Mouse (Mus musculus) frontal cortex, postnatal 10 days (tissue): Measurements from ENCODE around the gene Incenp.
"Not testable (repeated sequence)": the region's sequence is repeated elsewhere in the genome, so short reads cannot be mapped to it uniquely, and the experiment has no call there.

Experiments
- DNase-seq, 2 experiments: peaks; one replicate each; pipeline ENCODE4 v3.0.0; 2022; ENCODE audit warnings: low spot score in 2 of 2, mixed read lengths in 1 of 2

The Incenp gene

DNA sequence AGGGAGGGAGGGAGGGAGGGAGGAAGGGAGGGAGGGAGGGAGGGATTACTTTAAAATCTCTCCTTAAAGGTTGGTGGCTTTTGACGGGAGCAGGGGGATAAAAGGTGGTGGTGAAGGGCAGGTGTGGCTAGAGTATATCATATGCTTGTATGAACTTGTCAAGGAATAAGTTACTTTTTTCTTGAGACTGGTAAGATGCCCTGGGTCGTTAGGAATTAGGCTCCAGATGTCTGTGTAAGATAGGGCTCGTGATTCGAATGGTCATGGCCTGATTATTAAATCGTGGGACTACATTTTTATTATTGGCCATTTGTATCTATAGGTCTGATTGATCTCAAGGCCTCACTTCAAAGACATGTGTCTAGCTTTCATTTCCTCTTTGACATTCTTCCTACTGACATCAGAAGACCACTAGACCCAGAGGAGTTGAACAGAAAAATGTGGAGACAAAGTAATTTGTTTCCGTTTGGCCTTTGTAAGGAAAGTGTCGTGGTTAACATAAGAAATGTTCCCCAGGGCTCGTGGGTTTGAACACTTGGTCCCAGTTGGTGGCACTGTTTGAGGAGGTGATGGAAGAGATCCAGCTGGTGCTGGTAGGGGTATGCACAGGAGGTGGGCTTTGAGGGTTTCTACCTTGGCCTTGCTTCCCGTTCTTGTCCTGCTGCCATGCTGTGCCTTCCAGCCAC is 19.0 kb upstream of the Incenp start:
- DNase-seq: no peak

DNA sequence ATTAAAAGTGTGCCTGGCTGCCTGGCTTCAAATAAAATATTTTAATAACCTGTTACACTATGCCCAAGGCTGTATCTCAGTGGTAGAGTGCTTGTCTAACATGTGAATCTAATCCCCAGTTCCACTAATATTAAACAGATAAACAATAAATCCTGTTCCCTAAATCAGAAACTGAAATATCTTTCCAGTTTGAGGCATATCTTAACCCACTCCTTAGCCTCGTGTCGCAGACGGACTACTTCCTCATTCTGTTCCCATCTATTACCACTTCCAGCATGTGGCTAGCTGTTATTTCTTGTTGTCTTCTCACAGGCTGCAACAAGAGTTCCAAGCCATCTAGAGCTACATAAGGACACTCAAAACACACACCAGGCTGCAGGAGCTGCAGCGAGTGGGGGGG is 18.4 kb upstream of the Incenp start:
- no peak for DNase-seq

DNA sequence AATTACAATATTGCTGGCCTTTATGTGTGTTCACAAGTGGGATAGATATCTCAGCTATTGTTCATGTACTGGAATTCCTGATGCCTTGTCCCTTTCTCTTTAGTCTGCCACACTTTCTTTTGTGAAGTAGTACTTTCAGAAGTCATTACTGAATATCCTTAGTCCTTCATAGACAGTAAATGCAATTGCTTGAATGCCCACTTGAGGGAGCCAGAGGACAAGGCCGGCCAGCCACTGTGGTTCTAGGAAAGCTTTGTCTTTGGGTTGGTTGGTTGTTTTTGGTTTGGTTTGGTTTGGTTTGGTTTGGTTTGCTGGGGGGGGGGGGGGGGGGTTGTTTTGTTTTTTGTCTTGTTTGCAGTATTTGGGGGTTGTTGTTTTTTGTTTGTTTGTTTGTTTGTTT is 16.6 kb upstream of the Incenp start:
- peak in 1 of 2 experiments; percentile 77 for DNase-seq

DNA sequence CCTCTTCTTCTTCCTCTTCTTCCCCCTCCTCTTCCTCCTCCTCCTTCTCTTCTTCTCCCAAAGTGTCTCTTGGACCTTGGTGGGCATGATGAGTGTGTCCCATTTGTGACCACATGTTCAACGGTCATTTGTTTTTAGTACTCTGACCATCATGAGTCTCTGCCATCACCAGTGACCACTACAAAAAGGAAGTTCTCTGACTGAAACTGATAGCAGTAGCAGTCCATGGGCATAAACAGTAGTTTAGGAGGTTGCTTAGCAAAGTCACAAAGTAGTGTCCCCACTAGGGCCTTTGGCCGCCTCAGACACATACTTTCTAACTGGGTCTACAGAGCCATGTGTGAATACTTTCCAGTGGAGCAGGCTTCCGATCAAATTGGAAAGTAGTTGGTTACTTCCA is 15.0 kb upstream of the Incenp start:
- DNase-seq: no peak

DNA sequence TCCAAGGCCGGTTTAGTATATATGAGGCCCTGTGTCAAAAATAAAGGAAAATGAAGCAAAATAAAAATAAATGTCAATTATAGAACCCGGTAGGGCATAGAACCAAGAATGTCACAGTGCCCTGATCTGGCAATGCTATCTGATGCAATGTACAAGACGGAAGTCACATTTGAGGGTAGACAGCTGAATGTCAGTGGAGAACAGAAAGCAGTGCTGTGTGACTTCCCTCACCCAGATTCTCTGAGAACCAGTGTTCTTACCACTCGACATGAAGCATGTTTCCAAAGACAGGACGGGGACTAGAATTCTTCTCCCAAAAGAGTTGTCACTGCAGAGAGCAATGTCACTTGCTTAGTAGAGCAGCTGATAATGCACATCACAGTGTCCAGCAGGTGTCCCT is 14.4 kb upstream of the Incenp start:
- no peak for DNase-seq

DNA sequence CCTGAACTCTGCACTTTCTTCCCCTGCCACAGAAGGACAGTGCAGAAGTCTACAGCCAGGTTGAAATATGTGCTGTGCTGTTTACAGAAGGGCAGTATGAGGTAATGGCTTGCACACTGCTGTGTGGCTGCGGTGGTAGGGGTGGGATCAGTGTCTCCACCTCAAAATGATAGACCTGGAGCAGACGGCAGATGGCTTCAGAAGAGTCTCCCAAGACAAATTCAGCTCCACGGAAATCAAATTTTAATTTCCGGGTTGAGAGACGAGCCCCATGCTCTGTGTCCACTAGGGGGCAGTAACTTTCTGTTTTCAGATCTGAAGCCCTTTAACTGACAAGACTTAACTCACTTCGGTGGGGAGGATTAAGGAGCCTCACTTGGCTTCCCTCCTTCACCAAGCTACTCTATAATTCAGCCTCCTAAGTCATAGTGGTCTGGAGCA is 12.0 kb upstream of the Incenp start:
- DNase-seq: no peak

DNA sequence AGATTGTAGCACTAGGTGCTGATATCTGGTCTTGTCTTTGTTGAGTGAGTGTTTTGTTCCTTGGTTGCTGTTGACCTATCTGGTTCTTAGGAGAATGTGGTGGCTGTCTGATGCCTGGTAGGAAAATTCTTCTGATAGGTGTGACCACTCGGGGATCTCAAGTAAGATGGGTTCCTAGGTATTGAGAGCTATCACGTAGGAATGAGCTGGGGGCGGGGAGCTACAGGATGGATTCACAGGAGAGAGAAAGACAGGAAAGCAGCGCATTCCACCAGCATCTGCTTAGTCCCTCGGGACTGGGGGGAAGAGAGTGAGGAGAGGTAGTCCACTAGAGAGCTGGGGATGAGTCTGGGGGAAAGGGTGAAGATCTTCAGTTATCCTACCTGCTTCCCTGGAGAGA is 10.0 kb upstream of the Incenp start:
- DNase-seq: no peak

DNA sequence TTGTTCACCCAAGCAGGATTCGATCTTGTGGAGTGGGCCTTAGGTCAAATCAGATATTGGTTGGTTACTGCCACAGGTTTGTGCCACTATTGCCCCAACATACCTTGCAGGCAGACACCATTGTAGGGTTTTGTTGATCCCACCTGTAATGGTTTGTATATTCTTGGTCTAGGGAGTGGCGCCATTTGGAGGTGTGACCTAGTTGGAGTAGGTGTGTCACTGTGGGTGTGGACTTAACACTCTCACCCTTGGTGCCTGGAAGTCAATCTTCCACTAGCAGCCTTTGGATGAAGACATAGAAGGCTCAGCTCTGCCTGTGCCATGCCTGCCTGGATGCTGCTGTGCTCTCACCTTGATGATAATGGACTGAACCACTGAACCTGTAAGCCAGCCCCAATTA is 1.3 kb upstream of the Incenp start:
- DNase-seq: not testable (repeated sequence)

DNA sequence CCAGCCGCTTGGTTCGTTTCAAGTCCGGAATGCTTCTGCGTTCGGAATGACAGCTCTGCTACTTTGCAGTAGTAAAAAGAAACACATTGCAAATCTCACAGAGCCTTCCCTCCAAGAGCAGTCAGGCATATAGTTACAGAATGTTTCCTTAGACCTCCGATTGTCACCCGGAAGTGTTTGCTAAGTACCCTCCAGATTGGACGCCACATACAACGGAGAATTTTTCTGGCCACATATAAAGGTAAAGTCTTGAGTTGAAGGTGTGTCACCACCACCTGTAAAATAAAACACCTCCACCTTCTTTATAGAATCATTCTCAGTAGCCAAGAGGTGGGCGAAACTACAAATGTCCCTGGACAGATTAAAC is 412 bp upstream of the Incenp start:
- no peak for DNase-seq

DNA sequence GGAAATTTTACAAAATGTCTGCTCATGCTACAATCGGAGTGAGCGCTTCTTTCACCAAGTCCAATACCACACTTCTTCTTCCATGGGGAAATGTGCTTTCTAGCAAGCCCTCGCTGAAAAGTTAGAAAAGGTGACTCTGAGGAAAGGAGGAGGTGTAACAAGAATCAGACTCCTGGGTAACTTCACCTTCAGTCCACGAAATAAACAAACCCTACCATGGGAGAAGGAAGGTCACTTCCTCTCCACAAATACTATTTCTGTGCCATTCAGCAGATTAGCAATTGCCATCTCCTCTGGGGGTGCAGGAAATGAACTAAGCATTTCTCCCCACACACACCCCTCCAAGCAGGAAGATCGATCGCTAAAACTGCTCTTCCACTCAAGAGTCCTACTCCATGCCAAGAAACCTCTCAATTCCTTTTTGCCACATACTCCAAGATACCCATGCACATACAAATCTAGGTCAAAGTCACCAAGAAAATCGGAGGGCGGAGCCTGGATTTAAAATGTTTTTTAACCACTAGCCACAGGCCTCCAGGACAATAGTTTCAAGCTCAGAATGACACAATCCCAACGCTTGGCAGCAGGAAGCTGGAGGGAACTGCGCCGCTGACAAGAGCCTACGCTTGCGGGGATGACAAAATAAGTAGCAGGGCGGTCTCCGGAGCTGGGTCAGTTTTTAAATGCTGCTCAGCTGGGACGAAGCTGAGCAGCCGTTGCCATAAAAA is 848 bp downstream of the Incenp start:
- DNase-seq: no peak

DNA sequence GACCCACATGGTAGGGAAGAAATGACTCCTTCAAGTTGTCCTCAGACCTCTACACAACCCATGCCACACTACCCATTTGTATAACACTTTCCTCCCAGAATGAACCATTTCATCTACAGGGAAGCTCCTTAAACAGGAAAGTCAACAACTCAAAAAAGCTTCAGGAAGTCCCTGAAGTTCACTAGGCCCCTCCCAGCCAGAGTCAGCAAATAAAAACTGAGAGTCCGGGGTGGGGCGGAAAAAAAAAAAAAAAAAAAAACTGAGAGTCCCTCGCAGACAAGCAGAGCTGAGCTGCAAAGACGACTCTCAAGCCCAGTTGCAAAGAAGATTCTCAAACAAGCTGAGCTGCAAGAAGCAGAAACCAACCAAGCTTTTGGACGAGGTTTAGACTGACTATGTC is 3.3 kb downstream of the Incenp start:
- no peak for DNase-seq

DNA sequence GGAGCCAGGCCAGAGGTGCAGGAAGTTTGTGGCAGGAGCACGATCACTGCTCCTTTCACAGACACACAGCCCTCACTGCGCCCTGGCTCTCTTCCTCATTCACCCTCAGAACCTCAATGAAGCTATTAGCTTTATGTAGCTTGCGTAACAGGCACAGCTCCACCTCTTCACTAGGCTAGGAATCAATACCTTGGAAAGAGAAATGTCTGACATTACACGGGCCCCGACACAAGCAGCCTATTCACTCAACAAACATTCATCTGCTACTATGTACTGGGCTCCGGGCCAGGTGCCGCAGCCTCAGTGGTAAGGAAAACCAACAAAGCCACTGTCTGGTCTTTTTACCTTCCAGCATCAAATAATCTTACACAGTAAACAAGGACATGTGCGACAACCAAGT is 12.6 kb downstream of the Incenp start:
- no peak for DNase-seq

DNA sequence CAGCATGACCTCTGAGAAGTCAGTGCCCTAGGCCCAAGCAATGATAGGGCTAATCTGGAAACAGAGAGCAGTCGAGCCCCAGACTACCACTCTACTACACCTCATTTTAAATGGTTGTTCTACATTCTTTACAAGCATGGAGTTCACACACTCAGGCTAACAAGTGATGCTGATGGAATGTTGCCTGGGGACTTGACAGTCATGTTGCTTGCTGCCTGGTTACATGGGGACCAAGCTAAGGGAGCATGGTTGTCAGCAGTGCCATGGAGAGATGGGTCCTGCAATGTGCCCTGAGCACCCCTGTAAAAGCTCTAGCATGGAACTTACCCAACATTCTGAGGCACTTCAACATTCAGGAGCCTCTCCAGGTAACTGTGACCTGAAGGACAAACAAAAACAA is 13.0 kb downstream of the Incenp start:
- DNase-seq: no peak

DNA sequence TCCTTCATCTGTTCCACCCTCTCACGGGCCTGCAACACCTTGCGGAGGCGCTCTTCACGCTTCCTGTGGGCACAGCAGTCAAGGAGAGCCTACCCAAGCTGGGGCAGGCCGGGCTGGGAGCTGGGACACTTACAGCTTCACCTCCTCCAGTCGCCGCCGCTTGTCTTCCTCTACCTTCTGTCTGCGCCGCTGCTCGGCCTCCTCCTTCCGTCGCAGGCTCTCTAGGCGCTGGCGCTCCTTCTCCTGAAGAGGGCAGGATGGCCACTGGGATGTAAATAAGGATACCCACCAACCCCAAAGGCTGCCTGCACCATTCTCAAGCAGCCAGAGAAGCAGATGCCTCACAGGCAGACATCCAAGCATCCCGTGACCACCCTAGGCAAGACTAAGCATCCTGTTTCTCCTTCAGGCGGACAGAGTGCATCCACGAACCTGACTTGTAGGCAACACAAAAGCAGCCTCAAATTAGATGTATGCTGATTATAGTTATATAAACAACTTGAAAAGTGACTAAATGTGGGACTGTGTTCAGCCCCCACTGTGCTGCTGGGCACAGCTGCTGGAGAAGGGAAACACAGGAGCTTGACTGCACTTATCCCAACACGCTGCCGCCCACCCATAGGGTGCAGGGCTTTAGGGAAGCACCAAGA is 21.0 kb downstream of the Incenp start:
- DNase-seq: no peak

DNA sequence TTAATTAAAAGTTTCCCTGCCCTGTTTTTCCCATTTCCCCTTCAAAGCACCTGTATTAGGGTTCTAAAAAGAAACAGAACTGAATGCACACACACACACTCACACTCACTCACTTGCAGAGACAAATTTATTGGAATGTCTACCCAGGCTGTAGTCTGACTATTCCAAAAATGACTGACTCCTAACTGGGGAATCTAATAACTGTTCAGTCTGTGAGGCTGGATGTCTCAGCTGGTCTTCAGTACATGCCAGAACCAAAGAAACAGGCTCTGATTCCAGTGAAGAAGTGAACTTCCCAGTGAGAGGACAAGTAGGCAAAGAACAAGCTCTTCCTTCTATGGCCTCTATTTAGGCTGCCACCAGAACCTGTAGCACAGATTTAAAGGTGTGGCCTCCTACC is 33.9 kb downstream of the Incenp start:
- no peak for DNase-seq

DNA sequence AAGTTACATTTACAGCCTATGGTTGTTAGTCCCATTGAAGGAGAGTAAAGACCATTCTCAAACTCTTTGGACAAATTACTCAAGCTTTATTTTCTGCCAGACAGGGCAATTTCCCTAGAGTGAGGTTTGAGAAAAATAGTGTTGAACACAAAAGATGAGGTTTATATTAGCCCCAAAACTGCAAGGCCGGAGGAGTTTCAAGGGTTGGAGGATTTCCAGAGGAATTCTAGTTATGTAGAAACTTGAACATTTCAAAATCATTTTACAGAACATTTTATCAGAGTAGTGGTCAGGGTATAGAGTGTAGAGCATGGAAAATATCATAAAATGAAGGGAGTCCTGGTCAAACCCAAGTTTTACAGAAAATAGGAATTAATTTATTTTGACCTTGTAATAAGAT is 34.5 kb downstream of the Incenp start:
- no peak for DNase-seq

DNA sequence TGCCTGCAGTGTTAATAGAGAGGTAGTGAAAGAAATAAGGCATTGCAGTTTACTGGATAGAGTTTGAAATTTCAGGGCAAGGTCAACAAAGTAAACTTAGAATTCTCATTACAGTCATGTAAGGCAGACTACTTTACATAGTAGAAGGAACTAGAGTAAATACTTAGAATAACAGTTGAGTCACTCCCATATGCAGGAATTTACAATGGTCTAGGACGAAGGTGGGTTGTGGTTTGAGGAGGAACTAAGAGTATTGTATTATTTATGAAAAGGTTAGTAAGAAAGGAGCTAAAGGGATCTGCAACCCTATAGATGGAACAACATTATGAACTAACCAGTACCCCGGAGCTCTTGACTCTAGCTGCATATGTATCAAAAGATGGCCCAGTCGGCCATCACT is 38.5 kb downstream of the Incenp start:
- not testable (repeated sequence) for DNase-seq

DNA sequence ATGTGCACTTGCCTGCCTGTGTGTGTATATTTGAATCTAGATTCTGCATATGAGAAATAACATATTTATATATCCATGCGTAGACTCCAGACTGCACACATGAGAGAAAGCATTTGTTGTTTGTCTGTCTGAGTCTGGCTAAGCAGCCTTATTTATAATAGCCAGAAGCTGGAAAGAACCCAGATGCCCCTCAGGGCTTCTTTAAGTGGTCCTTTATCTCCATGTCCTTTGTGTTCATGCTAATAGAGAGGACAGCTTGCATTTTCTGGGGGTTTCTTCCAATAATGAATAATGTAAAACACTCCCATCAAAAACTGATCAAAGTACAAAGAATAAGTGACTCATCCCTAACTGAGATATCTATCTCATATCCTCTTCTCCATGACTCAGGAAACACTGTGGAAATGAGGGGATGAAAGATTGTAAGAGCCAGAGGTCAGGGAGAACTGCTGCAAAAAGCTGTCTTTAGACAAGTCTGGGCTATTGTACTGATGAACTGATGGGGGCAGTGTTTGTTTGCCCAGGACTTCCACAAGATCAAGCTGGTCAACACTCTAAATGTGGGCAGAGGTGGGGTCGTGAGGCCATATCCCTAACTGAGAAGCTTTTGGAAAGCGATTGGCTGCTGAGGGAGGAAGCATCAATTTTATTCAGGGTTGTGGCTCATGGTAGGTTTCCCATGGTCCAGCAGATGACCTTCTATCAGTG is 49.8 kb downstream of the Incenp start:
- DNase-seq: not testable (repeated sequence)

DNA sequence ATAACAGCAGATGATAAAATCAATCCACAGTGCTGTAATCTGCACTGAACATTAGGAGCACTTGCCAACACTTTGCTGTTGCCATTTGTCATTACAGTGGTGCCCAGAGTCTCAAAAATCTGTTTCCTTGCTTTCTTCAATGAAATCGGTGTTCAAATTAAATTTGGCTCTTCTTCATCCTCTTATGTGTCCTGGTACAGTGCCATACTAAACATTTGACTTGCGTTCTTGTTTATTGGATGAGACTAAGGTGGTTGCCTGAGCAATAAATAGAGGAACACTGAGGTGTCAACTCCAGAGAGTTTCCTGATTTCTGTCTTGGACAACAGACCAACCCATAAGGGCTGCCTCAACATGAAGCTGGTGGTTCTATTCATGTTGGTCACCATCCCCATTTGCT is 52.1 kb downstream of the Incenp start, which contains the start of gene Scgb2a2:
Scgb2a2 (plus strand) TSS at position 301 of the 400 bp plus-strand sequence.
- DNase-seq: no peak

DNA sequence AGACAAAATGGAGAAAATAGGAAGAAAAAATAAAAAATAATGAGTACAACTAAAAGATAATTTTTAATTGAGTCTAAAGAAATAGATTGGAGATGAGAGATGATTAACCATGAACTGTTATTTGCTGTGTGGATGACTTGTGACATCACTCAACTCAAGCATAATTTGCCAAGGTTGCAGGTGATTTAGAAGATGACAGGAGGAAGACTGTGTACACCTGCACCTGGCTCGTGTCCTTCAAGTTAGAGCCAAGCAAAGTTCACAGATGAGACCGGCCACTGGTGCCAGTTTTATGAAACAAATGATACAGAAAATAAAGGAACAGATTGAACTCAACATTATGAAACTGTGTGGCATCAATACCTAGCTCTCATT is 62.0 kb downstream of the Incenp start:
- no peak for DNase-seq

DNA sequence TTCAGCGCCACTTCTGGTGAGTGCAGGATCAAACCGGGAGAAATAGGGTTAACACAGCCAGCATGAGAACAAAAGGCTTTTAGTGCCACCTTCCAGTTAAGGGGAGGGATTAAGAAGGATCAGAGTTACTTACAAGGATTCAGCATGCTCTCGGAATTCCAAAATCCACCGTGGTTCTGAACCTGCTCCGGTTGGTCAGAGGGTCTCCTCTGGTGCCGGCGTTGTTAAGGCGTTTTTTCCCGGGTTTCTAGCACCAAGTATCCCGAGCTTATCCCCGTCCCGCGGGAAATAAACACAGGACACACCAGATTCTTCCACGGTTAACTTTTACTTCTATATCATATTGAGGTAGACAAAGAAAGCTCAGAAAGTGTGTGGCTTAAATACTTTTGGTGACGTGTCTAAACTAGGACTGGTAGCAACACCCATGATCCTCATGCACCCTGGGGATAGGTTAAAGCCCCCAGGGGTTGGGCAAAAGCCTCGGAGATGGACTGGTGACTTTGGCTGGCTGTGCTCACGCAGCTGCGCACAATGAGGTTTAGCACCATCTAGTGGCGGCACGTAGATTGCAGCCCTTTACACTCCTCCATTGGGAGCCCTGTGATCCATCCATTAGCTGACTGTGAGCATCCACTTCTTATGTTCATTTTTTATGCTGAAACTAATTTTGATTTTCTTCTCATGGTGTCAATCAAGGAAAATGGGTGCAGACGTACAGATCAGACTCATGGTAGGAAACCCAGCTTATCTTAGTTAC is 62.6 kb downstream of the Incenp start:
- DNase-seq: peak; percentile 10 to 41
